Mouse (Mus musculus): ENCODE data around the gene Atp1b1.

The Atp1b1 gene

GRCm38 (mm10) chr1:164440230-164440629, 17.9 kb downstream of the Atp1b1 start:
- no peak for DNase-seq (ENCODE audit: low spot score)

GRCm38 (mm10) chr1:164436749-164437148, 21.4 kb downstream of the Atp1b1 start:
- DNase-seq (ENCODE audit: low spot score), result no peak

GRCm38 (mm10) chr1:164434049-164434448, 24.1 kb downstream of the Atp1b1 start:
- DNase-seq (ENCODE audit: low spot score), result no peak

- DNase-seq (ENCODE audit: low spot score), result no peak
Observed at GRCm38 (mm10) chr1:164432649-164433048, 25.5 kb downstream of the Atp1b1 start.

- DNase-seq (ENCODE audit: low spot score), result no peak
Observed at GRCm38 (mm10) chr1:164428644-164429043, 29.5 kb downstream of the Atp1b1 start.

- no peak for DNase-seq (ENCODE audit: low spot score)
Observed at GRCm38 (mm10) chr1:164427777-164428176, 30.4 kb downstream of the Atp1b1 start.

DNA sequence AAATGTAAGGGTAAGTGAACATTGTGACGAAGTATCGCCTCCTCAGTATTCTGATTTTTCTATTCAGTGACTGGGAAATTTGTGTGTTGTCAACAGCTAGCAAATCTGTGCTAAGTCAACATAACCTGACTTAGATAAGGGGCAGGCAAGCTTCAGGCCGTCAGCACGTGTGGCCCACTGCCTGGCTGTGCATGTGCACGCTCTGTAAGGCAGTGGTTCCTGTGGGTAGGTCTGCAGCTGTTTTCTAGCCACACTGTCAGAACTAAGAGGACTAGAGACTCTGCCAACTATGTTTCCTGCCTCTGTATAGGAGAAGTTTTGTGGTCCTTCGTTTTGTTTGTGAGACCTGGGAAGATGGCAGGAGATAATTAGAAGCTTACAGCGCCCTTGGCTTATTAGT, 31.9 kb downstream of the Atp1b1 start:
- no peak for DNase-seq (ENCODE audit: low spot score)

DNA sequence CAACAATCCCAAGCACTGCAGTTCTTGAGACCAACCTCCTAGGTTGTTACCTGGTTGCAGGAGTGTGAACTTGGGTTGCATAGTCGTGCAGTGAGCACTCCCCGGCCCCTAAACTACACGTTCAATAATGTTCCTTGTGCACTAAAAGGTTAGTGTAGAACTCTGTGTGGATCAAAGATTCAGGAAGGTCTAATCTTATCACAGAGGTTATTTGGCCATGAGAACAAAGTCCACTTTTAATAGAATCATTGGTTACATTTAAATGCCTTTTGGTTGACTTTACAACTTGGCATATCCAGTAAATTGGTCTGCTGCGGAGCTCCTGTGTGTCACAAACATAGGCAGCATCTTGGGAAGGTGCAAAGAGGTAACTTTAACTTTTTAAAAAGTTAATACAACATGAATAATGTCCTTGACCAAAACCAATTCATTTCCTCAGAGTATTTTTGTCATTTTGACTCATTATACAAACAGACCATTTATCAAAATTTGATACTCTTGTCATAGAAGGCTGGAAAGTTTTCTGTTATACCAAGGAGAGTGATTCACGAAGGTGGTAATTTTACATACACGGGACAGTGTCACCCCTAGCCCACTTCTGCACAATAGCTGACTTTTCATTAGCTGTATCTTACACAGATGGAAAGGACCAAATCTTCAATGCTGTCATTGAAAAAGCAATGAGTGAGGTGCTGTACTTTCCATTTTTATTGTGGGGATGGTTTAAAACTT, 37.4 kb downstream of the Atp1b1 start:
- DNase-seq (ENCODE audit: low spot score), result no peak

DNA sequence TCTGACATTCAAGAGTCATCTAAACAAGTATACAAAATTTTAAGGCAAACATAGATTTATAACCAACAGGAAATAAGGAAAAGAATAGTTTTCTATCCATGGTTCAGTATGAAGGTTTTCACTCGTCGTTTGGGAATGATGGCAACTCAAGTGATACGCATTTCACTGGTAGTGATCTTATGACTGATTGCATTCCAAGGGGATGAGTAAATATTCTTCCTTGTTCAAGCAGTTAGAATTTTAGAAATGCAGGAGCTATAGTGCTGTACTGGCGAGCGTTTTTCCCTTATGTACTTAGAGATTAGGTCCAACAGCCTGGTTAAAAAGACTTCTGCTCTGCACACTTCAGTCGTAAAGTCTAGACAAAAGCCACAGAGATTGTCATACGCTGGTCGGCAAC, 38.8 kb downstream of the Atp1b1 start:
- no peak for DNase-seq (ENCODE audit: low spot score)

GRCm38 (mm10) chr1:164418320-164418719, 39.8 kb downstream of the Atp1b1 start:
- DNase-seq (ENCODE audit: low spot score), result no peak

- no peak for DNase-seq (ENCODE audit: low spot score)
Observed at GRCm38 (mm10) chr1:164417604-164418003, 40.6 kb downstream of the Atp1b1 start.

- no peak for DNase-seq (ENCODE audit: low spot score)
Observed at GRCm38 (mm10) chr1:164416692-164417394, 41.3 kb downstream of the Atp1b1 start.

GRCm38 (mm10) chr1:164415347-164415751, 42.8 kb downstream of the Atp1b1 start:
- no peak for DNase-seq (ENCODE audit: low spot score)

- DNase-seq (ENCODE audit: low spot score), result no peak
Observed at GRCm38 (mm10) chr1:164413608-164414007, 44.5 kb downstream of the Atp1b1 start.

GRCm38 (mm10) chr1:164412906-164413305, 45.2 kb downstream of the Atp1b1 start:
- DNase-seq (ENCODE audit: low spot score), result no peak

- no peak for DNase-seq (ENCODE audit: low spot score)
Observed at GRCm38 (mm10) chr1:164411306-164411705, 46.8 kb downstream of the Atp1b1 start.

DNA sequence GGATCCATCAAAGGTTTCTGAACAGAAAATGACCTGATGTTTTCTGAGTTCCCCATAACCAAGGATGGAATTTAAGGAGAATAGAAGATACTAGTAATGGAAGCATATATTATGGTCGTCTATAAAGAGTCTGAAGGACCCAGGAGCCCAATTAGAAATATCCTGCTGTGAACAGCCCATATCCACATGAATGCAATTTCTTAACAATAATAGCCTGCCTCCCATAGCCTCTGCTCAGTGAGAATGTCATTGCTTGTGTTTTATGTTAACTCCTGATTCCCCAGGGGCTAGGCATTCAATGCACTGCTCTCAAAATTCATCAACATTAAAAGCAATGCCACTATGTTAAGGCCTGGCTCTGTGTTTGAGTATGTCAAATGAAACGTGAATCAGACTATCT, 49.5 kb downstream of the Atp1b1 start:
- no peak for DNase-seq (ENCODE audit: low spot score)

- no peak for DNase-seq (ENCODE audit: low spot score)
Observed at GRCm38 (mm10) chr1:164406506-164406905, 51.6 kb downstream of the Atp1b1 start.

- DNase-seq (ENCODE audit: low spot score), result no peak
Observed at GRCm38 (mm10) chr1:164405385-164405802, 52.8 kb downstream of the Atp1b1 start.

- no peak for DNase-seq (ENCODE audit: low spot score)
Observed at GRCm38 (mm10) chr1:164399578-164399977, 58.6 kb downstream of the Atp1b1 start.

DNA sequence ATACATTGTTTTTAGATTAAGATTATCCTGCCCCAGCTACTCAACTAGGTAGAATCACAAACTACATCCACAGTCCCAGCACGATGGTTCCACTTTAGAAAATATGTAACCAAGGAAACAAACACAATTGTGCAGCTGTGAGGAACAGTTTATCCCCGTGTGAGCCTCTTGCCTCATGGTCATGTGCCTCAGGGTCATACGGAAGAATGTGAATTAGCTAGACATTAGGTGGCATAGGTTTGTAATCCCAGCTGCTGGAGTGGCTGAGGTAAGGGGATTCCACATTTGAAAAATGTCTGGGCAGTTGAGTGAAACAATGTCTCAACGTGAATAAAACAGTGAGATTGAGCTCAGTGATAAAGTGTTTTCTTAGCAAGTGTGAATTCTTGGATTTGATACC, 60.5 kb downstream of the Atp1b1 start:
- no peak for DNase-seq (ENCODE audit: low spot score)

- DNase-seq (ENCODE audit: low spot score), result no peak
Observed at GRCm38 (mm10) chr1:164395131-164395780, 62.9 kb downstream of the Atp1b1 start.

DNA sequence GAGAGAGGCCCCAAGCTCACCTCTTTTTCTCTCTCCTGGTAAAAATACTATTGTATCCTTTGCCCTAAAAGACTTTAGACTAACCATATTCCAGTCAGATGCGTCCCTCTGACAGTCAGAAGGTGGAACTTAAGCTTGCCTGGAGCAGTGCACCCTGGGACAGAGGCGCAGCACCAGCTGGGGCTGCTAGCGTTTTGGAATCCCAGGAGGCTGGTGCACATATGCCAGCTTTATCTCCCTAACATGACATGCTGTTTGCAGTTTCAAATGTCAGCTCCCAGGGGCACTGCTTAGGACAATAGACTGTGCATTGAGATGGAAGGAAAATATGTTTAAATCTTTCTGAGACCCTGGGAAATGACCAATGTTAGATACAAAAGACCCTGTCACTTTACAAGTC, 66.0 kb downstream of the Atp1b1 start:
- no peak for DNase-seq (ENCODE audit: low spot score)
